Mouse (Mus musculus) lung, postnatal 0 days (tissue): Measurements from ENCODE around the gene Ap2a1.

Experiments
- CTCF ChIP-seq: IDR thresholded peaks from 2 replicates; pipeline ENCODE4 v1.5.1; 2016; ENCODE audit warnings: antibody characterized with exemption, mild to moderate bottlenecking
- EP300 ChIP-seq: IDR thresholded peaks from 2 replicates; pipeline ENCODE4 v1.6.1; 2016; ENCODE audit warnings: antibody characterized with exemption, mild to moderate bottlenecking, control low read depth

- TF ChIP-seq CTCF (no peak), EP300 (no peak)
These were observed 72.9 kb downstream of the Ap2a1 start for GRCm38 (mm10) chr7:44856265-44856916.
